Mouse (Mus musculus): ENCODE data around the gene Chmp4b. TPM values are rescaled to one million over a fixed set of nuclear protein-coding genes. Genes with fewer than 3 reads are reported as not detected.

Chmp4b gene
- polyA plus RNA-seq, 1 experiment from 2014 or later, result 29.6 TPM

DNA sequence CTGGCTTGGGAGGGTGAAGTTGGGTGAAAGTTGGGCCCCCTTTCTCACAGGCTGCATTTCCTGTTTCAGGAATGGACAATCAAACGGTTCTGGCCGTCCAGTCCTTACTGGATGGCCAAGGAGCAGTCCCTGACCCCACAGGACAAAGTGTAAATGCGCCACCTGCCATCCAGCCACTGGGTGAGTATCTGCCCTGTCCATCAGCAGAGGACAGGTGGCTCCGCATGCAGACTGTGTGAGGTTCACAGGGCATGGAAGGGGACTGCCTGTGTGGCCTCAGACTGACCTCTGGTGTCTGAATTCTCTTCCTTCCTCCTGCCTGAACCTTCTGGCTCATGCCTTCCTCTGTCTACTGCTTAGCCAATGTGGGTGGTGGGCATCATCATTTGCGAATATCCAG is 29.8 kb upstream of the Chmp4b start:
- Histone ChIP-seq H3K36me3 (peaks cover 46% of the 10 kb centered on the region), H3K4me2 (no peak overlapping the region), H3K9ac (replicated peaks) (no peak overlapping the region), H3K27ac (replicated peaks) (no peak overlapping the region), H3K9me3 (replicated peaks) (no peaks in the 10 kb centered on the region; the same call in 1 of the 2 replicates), H3K4me1 (no peaks in the 10 kb centered on the region), H3K4me3 (replicated peaks) (no peak overlapping the region), H3K27me3 (replicated peaks) (no peaks in the 10 kb centered on the region)
- WGBS, result 91% methylated on average over 5 of the region's 5 CpGs
- no peak for ATAC-seq (ENCODE audit: low FRiP score)

DNA sequence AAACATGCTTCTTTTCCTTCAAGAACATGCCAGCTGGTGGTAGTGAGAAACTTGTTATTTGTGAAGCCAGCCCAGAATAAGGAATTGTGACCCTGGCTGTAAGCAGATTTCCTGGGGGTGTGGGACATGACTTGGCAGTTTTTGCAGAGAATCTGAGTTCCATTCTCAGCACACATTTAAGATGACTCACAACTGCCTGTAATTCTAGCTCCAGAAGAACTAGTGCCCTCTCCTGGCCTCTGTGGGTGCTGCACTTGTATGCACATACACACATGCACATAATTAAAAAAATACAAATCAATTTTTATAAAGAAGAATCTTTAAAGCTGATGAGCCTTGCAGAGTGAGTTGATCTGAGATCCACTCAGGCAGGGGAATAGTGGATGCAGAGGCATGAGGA is 27.4 kb upstream of the Chmp4b start:
- Histone ChIP-seq H3K36me3 (peaks cover 59% of the 10 kb centered on the region), H3K27me3 (replicated peaks) (no peaks in the 10 kb centered on the region), H3K4me1 (no peaks in the 10 kb centered on the region), H3K9me3 (replicated peaks) (no peaks in the 10 kb centered on the region; the same call in 1 of the 2 replicates), H3K4me2 (no peak overlapping the region), H3K27ac (replicated peaks) (no peak overlapping the region), H3K4me3 (replicated peaks) (no peak overlapping the region), H3K9ac (replicated peaks) (no peak overlapping the region)
- no peak for ATAC-seq (ENCODE audit: low FRiP score)

DNA sequence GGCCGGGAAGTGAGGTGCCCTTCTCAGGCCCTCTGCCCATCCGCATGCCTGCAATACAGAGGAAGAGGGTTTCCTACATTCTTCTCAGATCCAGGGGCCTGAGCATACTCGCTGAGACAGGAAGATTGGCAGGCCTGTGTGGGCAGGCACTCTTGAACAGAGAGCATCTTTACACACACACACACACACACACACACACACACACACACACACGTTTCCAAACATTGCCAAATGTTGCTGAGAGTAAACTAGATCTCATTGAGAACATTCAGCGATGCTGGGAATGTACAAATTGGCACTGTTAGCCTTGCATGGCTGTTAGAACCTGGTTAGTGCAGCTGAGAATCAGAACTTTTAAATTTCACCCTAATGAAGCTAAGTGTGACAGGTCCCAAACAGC is 21.0 kb upstream of the Chmp4b start:
- WGBS, result 85% methylated on average over 5 of the region's 5 CpGs
- Histone ChIP-seq H3K27me3 (replicated peaks) (no peaks in the 10 kb centered on the region), H3K27ac (replicated peaks) (no peak overlapping the region), H3K9me3 (replicated peaks) (no peaks in the 10 kb centered on the region), H3K36me3 (peaks cover 74% of the 10 kb centered on the region), H3K9ac (replicated peaks) (no peak overlapping the region), H3K4me3 (replicated peaks) (no peak overlapping the region), H3K4me2 (no peak overlapping the region), H3K4me1 (no peaks in the 10 kb centered on the region)
- ATAC-seq (ENCODE audit: low FRiP score), result no peak

DNA sequence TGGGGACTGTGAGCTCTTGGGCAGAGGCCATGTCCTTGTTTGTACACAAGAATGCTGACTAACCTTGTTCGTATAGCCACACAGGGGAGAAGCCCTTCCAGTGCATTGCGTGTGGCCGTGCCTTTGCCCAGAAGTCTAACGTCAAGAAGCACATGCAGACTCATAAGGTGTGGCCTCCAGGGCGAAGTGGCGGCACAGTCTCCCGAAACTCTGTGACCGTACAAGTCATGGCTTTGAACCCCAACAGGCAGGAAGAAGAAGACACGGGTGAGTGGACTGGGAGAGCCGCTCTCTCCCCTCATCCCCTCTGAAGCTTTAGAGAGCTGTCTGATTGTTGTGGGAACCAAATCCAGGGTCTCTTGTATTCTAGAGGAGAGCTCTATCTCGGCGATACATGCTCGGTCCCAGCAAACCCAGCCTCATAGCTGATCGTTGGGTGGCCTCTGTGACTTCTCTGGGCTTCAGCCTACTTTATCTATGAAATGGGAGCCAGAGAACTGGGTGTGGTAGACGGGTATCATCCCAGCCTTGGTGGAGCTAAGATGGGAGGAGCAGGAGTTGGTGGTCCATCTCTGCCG is 19.2 kb upstream of the Chmp4b start:
- no peak for ATAC-seq (ENCODE audit: low FRiP score)
- 93% methylated on average over 16 of the region's 16 CpGs for WGBS
- Histone ChIP-seq H3K4me2 (no peak overlapping the region), H3K9ac (replicated peaks) (no peak overlapping the region), H3K4me3 (replicated peaks) (no peak overlapping the region), H3K27ac (replicated peaks) (no peak overlapping the region), H3K4me1 (no peaks in the 10 kb centered on the region), H3K9me3 (replicated peaks) (no peaks in the 10 kb centered on the region), H3K27me3 (replicated peaks) (no peaks in the 10 kb centered on the region), H3K36me3 (peaks cover 77% of the 10 kb centered on the region)

DNA sequence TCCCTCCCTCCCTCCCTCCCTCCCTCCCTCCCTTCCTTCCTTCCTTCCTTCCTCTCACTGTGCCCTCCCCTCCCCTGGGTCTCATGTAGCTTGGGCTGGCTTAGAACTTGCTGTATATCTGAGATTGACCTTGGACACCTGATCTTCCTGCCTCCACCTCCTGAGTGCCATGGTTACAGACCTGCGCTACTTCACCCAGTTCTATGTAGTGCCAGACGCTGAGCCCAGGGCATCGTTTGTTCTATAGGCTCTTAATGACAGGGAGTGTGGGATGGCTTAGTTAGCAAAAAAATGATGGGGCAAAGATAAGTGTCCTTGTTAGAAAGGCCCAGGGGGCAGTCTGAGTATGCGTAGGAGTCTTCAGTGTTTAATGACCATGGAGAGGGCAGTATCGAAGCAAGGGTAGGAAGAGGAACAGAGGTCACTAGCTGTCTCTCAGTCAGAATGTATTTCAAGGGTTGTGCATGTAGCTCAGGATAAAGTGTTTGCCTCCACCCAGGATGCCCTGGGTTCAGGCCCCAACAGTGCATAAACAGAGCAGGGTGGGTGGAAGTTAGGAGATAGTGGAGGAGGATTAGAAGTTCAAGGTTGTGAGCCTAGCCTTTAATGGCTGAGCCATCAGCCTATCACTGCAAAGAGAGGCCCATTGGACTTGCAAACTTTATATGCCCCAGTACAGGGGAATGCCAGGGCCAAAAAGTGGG is 18.3 kb upstream of the Chmp4b start:
- no peak for ATAC-seq (ENCODE audit: low FRiP score)
- Histone ChIP-seq H3K4me3 (replicated peaks) (no peak overlapping the region), H3K27me3 (replicated peaks) (no peaks in the 10 kb centered on the region), H3K4me1 (no peaks in the 10 kb centered on the region), H3K27ac (replicated peaks) (no peak overlapping the region), H3K9me3 (replicated peaks) (no peaks in the 10 kb centered on the region), H3K9ac (replicated peaks) (no peak overlapping the region), H3K4me2 (no peak overlapping the region), H3K36me3 (peaks cover 81% of the 10 kb centered on the region)
- 84% methylated on average over 5 of the region's 5 CpGs for whole genome bisulfite sequencing

DNA sequence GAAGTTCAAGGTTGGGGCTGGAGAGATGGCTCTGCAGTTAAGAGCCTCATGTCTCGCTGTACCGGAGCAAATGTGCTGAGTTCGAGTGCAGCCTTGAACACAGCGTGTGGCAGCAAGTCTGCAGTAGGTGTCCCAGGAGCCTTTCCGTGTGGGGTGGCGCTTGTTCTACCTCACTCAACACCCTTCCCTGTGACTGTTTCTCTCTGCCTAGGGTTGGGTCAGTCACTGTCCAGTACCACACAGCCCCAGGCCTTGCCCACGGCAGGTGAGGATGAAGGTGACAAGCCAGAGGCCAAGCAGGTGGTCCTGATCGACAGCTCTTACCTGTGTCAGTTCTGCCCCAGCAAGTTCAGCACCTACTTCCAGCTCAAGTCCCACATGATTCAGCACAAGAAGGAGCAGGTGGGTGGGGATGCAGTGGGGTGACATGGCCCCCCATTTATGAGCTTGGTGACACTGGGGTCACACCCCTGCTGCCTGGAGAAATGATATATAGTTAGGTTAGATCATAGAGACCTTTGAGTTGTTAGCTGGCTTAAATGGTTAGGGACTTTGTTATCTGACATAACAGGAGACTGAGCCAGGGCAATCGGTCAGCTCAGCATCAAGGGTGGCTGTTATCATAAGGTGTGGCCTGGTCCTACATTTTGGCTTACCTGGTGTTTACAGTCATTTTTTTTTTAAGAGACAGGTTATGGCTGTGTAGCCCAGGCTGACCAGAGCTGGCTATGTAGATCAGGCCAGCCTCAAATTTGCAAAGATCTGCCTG is 17.4 kb upstream of the Chmp4b start:
- Histone ChIP-seq H3K4me3 (replicated peaks) (no peak overlapping the region), H3K36me3 (peaks cover 82% of the 10 kb centered on the region), H3K9ac (replicated peaks) (no peak overlapping the region), H3K27ac (replicated peaks) (no peak overlapping the region), H3K27me3 (replicated peaks) (no peaks in the 10 kb centered on the region), H3K9me3 (replicated peaks) (no peaks in the 10 kb centered on the region), H3K4me1 (no peaks in the 10 kb centered on the region), H3K4me2 (no peak overlapping the region)
- no peak for ATAC-seq (ENCODE audit: low FRiP score)
- WGBS, result 96% methylated on average over 9 of the region's 9 CpGs

DNA sequence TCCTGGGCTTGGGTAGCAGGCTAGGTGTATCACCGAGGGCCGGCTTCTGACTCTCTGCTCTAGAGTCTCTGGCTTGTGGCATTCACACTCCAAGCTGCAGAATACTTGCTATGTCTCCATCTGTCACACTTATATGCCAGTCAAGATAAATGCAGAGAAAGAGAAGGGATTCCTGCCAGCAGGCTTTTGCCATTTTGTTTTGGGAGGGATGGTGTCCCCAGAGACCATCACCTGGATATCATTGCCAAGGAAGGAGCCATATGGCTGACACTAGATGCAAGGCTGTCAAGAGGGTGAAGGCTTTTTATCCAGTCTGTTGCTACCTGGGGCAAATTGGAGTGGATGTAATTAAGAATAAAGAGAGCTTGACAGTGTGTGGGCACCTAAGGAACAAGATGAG is 15.7 kb upstream of the Chmp4b start:
- no peak overlapping the region for H3K4me2 ChIP-seq
- H3K27ac ChIP-seq (replicated peaks), result no peak overlapping the region
- H3K9me3 ChIP-seq (replicated peaks), result no peaks in the 10 kb centered on the region
- 99% methylated on average over 2 of the region's 2 CpGs for WGBS
- no peak for ATAC-seq (ENCODE audit: low FRiP score)
- no peak overlapping the region for H3K4me3 ChIP-seq (replicated peaks)
- no peaks in the 10 kb centered on the region for H3K4me1 ChIP-seq
- peaks cover 83% of the 10 kb centered on the region for H3K36me3 ChIP-seq
- no peak overlapping the region for H3K9ac ChIP-seq (replicated peaks)
- no peaks in the 10 kb centered on the region for H3K27me3 ChIP-seq (replicated peaks)

- H3K27me3 ChIP-seq (replicated peaks), result no peaks in the 10 kb centered on the region
- H3K4me2 ChIP-seq, result no peak overlapping the region
- H3K4me3 ChIP-seq (replicated peaks), result no peak overlapping the region
- H3K27ac ChIP-seq (replicated peaks), result no peak overlapping the region
- ATAC-seq (ENCODE audit: low FRiP score), result no peak
- peaks cover 81% of the 10 kb centered on the region for H3K36me3 ChIP-seq
- H3K9me3 ChIP-seq (replicated peaks), result no peaks in the 10 kb centered on the region
- no peak overlapping the region for H3K9ac ChIP-seq (replicated peaks)
- no peaks in the 10 kb centered on the region for H3K4me1 ChIP-seq
- WGBS, result 97% methylated on average over 3 of the region's 3 CpGs
These were observed 13.0 kb upstream of the Chmp4b start for GRCm38 (mm10) chr2:154638521-154638920.

DNA sequence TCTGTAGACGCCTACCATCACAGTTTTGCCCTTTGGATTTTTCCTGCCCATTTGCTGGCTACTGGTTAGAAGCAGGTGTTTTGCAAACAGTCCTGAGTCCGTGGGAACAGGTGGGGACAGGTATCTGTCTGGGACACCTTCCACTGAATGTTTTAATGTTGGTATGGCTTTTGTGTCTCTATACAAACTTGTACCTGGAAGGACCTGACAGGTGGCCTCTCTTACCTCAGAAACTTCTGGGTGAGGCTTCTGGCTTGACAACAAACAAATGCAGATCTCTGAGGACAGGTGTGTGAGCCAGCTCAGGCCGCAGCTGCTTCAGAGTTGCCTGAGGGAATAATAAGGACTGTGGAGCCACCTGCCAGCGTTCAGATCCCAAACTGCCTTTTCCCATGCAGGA is 12.4 kb upstream of the Chmp4b start:
- Histone ChIP-seq H3K9ac (replicated peaks) (no peak overlapping the region), H3K4me1 (no peaks in the 10 kb centered on the region), H3K27me3 (replicated peaks) (no peaks in the 10 kb centered on the region), H3K27ac (replicated peaks) (no peak overlapping the region), H3K9me3 (replicated peaks) (no peaks in the 10 kb centered on the region), H3K36me3 (peaks cover 85% of the 10 kb centered on the region), H3K4me2 (no peak overlapping the region), H3K4me3 (replicated peaks) (no peak overlapping the region)
- WGBS, result 92% methylated on average over 4 of the region's 4 CpGs
- ATAC-seq (ENCODE audit: low FRiP score), result no peak

GRCm38 (mm10) chr2:154641176-154641575 is 10.3 kb upstream of the Chmp4b start:
- Histone ChIP-seq H3K4me1 (no peaks in the 10 kb centered on the region), H3K9me3 (replicated peaks) (no peaks in the 10 kb centered on the region), H3K9ac (replicated peaks) (no peak overlapping the region), H3K27ac (replicated peaks) (no peak overlapping the region), H3K27me3 (replicated peaks) (no peaks in the 10 kb centered on the region), H3K36me3 (peaks cover 78% of the 10 kb centered on the region), H3K4me2 (no peak overlapping the region), H3K4me3 (replicated peaks) (no peak overlapping the region)
- ATAC-seq (ENCODE audit: low FRiP score), result no peak
- 83% methylated on average over 8 of the region's 8 CpGs for WGBS

DNA sequence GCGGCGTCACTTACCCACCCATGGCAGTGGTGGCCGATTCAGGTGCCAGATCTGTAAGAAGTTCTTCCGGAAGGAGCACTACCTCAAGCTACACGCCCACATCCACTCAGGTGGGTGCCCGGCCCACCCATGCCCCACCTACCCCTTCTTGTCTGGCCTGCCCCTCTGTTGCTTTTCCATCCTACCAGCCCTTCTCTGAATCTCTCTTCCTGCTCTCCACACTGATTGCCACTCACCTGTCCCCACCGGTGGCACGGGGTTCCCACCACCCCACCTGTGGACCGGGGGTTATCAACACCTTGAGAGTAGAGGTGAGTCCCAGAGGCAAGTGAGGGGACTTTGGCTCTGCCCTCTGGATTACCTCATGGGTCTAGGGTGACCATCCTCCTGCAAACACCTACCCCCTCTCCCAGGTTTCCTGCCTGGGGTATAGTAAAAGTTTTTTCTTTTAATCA is 9.5 kb upstream of the Chmp4b start:
- 93% methylated on average over 9 of the region's 9 CpGs for WGBS
- H3K9me3 ChIP-seq (replicated peaks), result no peaks in the 10 kb centered on the region
- H3K9ac ChIP-seq (replicated peaks), result no peak overlapping the region
- H3K27ac ChIP-seq (replicated peaks), result no peak overlapping the region
- no peak overlapping the region for H3K4me3 ChIP-seq (replicated peaks)
- no peak for ATAC-seq (ENCODE audit: low FRiP score)
- H3K4me2 ChIP-seq, result no peak overlapping the region
- H3K36me3 ChIP-seq, result peaks cover 71% of the 10 kb centered on the region
- no peaks in the 10 kb centered on the region for H3K4me1 ChIP-seq
- no peaks in the 10 kb centered on the region for H3K27me3 ChIP-seq (replicated peaks)
